Mouse (Mus musculus) stomach, embryonic 16.5 days (tissue): ENCODE results near the gene Akp3. TPM values are rescaled to one million over a fixed set of nuclear protein-coding genes. Genes with fewer than 3 reads are reported as not detected.
A peak's percentile ranks its signal among the peaks of the same experiment; 100 is the strongest.

Experiments used
- ATAC-seq: fragments of 200-750 bp; cut with Nextera tagmentation; 2 replicates; pipeline ENCODE4 v1.8.0; 2017; ENCODE audit warnings: moderate number of reproducible peaks, moderate TSS enrichment; ENCODE audit not compliant: insufficient read depth, low FRiP score
- H3K27ac ChIP-seq: fragments of 300-500 bp; sonication (generic); 2 replicates; pipeline ENCODE4 v1.5.1; 2014; ENCODE audit warnings: low read length
- H3K27me3 ChIP-seq: fragments of 300-500 bp; sonication (generic); 2 replicates; pipeline ENCODE4 v1.6.1; 2014; ENCODE audit warnings: low read length, control low read depth, mixed read lengths; ENCODE audit not compliant: control insufficient read depth, insufficient read depth
- H3K36me3 ChIP-seq: fragments of 300-500 bp; sonication (generic); 2 replicates; pipeline ENCODE4 v1.6.1; 2014; ENCODE audit warnings: low read length; ENCODE audit not compliant: control insufficient read depth, insufficient read depth
- H3K4me1 ChIP-seq: fragments of 300-500 bp; sonication (generic); 2 replicates; pipeline ENCODE4 v1.6.1; 2014; ENCODE audit warnings: low read length, control low read depth, mixed read lengths; ENCODE audit not compliant: control insufficient read depth, insufficient read depth
- H3K4me2 ChIP-seq: fragments of 300-500 bp; sonication (generic); 2 replicates; pipeline ENCODE4 v1.6.1; 2014; ENCODE audit warnings: low read depth, low read length, mixed read lengths
- H3K4me3 ChIP-seq: fragments of 300-500 bp; sonication (generic); replicated peaks from 2 replicates; pipeline ENCODE4 v1.5.1; 2014; ENCODE audit warnings: mild to moderate bottlenecking, low read length
- H3K9ac ChIP-seq: fragments of 300-500 bp; sonication (generic); 2 replicates; pipeline ENCODE4 v1.6.1; 2014; ENCODE audit warnings: low read length
- H3K9me3 ChIP-seq: fragments of 300-500 bp; sonication (generic); replicated peaks from 2 replicates; pipeline ENCODE4 v1.6.1; 2016; ENCODE audit warnings: low read length, control low read depth; ENCODE audit not compliant: control insufficient read depth
- whole genome bisulfite sequencing: fragments of 180-500 bp; shearing (Covaris S2); extraction: QIAGEN DNeasy Blood & Tissue Kit; methylation state at CpG from one replicate; pipeline ENCODE4 v1.1.7; 2014; 5-methylcytosine and 5-hydroxymethylcytosine counted together
- polyA plus RNA-seq: library from polyadenylated mRNA; unstranded; fragments of >200 nt; fragmentation: Nextera tagmentation; extraction: Ambion mirVana; gene quantifications from 2 replicates; pipeline ENCODE4 v1.2.1, GENCODE M21; 2015

The Akp3 gene
- polyA plus RNA-seq, 1 experiment from 2014 or later: 0.08 TPM

DNA sequence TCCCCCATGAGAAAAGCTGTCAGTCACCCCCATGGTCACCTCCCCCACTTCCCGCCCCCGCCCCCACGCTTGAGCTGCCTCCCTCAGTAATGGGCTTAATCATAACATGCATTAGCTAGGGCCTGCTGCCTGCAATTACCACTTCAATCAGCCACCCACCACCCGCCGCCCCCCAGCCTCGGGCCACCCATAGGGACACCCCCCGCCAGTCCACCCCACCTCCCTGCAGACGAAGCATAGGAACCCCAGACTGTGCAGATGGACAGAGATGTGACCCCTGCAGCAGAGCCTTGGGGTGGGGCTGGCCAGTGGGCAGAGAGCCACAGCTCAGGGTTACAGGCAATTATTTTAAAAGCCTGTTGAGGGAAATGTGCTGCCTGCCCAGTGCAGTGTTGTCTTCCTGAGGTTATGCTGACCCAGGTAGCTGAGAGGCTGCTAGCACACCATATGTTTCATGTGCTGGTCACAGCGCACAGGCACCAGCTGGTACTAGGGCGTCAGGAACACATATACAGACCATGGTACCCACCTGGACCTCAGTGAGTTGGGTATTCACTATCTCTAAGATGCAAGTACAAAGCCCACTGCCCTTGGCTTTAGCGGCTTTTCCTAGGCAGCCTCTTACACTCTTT, 39.5 kb downstream of the Akp3 start:
- no peak overlapping the region for H3K9ac ChIP-seq
- no peak for ATAC-seq
- no peak overlapping the region for H3K4me3 ChIP-seq
- no peak overlapping the region for H3K27ac ChIP-seq
- H3K36me3 ChIP-seq: no peaks in the 10 kb centered on the region
- 21% methylated on average over 11 of the region's 11 CpGs for WGBS
- H3K9me3 ChIP-seq: no peaks in the 10 kb centered on the region
- H3K27me3 ChIP-seq: peaks cover 10% of the 10 kb centered on the region
- no peak overlapping the region for H3K4me2 ChIP-seq
- H3K4me1 ChIP-seq: no peaks in the 10 kb centered on the region

DNA sequence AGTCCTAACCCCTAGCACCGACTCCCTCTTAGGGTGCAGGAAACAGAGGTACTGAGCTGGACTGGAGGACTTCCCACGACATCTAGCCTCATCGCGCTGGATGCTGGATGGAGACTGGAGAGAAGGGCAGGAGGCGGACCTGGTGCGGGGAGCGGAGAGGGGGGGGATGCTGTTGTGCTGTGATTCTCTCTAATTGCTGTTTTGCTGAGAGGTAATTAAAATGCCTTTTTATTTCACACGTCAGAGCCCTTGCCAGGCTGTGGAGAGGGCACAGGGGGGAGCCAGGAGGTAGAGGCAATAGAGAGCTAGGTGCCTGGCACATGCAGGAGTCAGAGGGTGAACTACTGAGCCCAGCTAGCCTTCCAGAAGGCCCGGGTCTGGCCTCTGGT, 40.0 kb downstream of the Akp3 start:
- no peak overlapping the region for H3K27ac ChIP-seq
- 53% methylated on average over 9 of the region's 9 CpGs for WGBS
- no peaks in the 10 kb centered on the region for H3K36me3 ChIP-seq
- peaks cover 11% of the 10 kb centered on the region for H3K27me3 ChIP-seq
- no peak overlapping the region for H3K9ac ChIP-seq
- H3K4me2 ChIP-seq: no peak overlapping the region
- ATAC-seq: no peak
- no peaks in the 10 kb centered on the region for H3K9me3 ChIP-seq
- no peak overlapping the region for H3K4me3 ChIP-seq
- H3K4me1 ChIP-seq: no peaks in the 10 kb centered on the region

DNA sequence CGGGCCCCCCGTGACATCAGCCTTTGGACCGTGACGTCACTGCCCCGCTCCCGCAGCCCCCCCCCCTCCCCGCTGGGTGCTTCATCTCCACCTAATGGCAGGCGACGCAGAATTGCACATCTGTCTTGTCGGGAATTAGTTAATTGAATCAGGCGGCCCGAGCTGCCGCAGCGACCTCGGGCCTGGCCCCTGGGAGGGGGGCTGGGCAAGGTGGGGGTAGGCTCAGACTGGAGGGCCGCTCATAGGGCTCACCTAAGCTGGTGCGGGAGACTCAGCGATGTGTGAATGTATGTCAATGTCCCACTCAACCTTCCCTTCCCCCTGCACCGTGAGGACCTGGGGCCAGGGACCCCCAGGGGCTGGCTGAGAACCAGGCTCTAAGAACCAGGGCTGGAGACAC, 45.7 kb downstream of the Akp3 start:
- Histone ChIP-seq H3K27ac (no peak overlapping the region), H3K4me3 (no peak overlapping the region), H3K9me3 (no peaks in the 10 kb centered on the region), H3K36me3 (no peaks in the 10 kb centered on the region), H3K27me3 (peaks cover 16% of the 10 kb centered on the region), H3K4me2 (no peak overlapping the region), H3K4me1 (peaks cover 4% of the 10 kb centered on the region; the same call in 1 of the 2 replicates), H3K9ac (no peak overlapping the region)
- no peak for ATAC-seq
- WGBS: 13% methylated on average over 18 of the region's 19 CpGs

DNA sequence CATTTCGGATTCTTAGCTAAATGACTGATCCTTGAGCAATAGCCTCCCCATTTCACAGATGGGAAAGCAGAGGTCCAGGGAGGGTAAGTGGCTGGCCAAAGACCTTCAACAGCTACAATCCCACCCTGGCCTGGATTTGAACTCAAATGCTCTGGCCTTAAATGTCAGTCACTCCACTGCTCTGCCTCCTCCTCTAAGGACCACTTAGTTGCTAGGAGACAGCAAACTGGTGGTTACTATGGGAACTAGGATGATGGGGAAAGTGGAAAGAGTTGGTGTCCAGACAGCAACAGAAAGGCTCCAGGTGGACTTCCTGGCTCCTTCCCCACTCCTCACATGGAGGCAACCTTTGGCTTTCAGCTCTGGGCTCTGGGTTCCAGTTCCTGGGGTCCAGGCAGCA, 46.5 kb downstream of the Akp3 start:
- H3K4me2 ChIP-seq: no peak overlapping the region
- peaks cover 11% of the 10 kb centered on the region for H3K4me1 ChIP-seq
- 84% methylated on average over 1 of the region's 1 CpGs for WGBS
- H3K9me3 ChIP-seq: no peaks in the 10 kb centered on the region
- peaks cover 16% of the 10 kb centered on the region for H3K27me3 ChIP-seq
- H3K36me3 ChIP-seq: no peaks in the 10 kb centered on the region
- ATAC-seq: no peak
- no peak overlapping the region for H3K4me3 ChIP-seq
- no peak overlapping the region for H3K9ac ChIP-seq
- H3K27ac ChIP-seq: no peak overlapping the region

DNA sequence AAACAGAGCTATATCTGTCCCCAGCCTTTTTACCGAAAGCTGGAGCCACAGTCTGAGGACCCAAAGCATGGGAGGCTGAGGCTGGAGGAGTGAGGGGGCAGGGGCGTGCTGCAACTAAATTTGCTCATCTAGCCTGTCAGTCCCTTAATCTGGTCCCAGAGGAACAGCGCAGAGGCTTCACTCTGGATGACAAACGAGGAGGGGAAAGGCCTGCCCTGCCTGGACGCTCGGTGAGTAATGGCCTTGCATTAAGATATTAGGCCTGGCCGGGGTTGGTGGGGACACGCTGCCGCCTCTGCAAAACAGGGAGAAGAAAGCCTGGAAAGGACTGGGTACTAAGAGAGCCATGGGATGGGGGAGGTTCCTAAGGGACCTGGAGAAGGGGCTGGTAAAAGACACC, 47.5 kb downstream of the Akp3 start:
- Histone ChIP-seq H3K27me3 (peaks cover 16% of the 10 kb centered on the region), H3K36me3 (no peaks in the 10 kb centered on the region), H3K9ac (no peak overlapping the region), H3K9me3 (no peaks in the 10 kb centered on the region), H3K4me2 (no peak overlapping the region), H3K27ac (no peak overlapping the region), H3K4me1 (peaks cover 11% of the 10 kb centered on the region), H3K4me3 (no peak overlapping the region)
- WGBS: 38% methylated on average over 9 of the region's 9 CpGs
- ATAC-seq: no peak

DNA sequence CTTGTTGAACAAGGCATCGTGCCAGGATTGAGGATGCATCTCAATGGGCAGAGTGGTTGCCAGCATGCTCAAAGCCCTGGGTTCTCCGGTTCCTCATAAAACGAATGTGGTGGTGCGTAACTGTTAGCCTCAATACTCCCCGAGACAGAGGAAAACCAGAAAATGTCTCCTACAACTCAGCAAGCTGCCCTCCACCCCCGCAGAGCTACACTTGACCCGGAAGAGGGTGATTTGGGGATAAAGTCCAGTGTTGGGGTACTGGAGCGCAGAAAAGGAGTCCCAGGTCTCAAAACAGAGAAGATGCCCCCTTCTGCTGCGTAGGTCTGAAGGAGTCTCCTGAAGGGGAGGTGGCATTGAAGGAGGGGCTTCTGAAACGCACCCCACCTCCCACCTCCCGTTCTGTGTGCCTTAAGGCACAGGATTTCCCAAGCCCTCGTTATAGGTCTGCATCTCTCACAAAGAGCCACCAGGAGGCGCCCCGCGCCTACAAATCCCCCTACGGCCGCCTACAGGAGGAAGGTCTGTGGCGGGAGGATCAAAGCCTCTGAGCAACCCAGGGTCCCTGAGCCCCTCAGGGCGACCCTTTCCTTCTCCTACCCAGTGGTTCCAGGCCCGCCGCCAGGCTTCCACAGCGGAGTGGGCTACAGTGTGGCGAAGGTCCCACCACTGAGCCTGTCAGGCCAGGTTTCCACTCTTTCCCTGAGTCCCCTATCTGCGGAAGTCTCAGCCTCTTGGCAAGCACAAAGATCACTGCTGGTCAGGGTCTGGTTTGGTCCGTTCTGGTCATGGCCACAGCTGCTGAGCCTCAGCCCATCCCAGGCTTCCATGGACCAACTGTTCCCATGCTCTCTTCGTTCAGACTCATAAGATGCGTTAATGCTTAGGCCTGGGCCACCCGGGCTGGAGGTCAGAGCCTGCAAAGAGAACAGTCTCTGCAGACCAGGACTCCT, 49.5 kb downstream of the Akp3 start:
- no peaks in the 10 kb centered on the region for H3K9me3 ChIP-seq
- ATAC-seq: no peak
- peaks cover 11% of the 10 kb centered on the region for H3K4me1 ChIP-seq
- no peaks in the 10 kb centered on the region for H3K36me3 ChIP-seq
- H3K9ac ChIP-seq: 0 out of 2 replicates have a peak overlapping the region, but pooled peaks have one; percentile 11
- H3K4me3 ChIP-seq: no peak overlapping the region
- H3K4me2 ChIP-seq: no peak overlapping the region
- 27% methylated on average over 28 of the region's 28 CpGs for WGBS
- peaks cover 16% of the 10 kb centered on the region; the same call in 1 of the 2 replicates for H3K27me3 ChIP-seq
- H3K27ac ChIP-seq: no peak overlapping the region

DNA sequence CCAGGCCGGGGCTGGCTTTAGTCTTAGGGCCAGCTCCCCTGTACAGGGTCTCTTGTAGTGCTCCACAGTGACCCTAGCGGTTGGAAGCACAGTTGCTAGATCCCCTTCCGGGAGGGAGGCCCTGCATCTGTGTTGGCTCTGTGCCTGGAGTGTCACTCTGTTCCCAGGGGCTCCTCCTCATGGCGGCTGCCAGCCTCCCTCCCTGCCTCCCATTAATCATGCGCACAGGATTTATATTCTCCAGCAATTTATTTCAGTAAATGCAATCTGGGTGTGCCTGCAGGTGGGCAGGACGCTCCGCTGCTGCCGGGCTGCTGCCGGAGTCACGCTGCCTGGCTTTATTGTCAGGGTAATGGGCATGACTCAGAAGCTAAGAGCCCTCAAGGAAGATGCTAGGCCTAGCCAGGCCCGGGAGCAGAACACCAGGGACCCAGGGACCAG, 51.1 kb downstream of the Akp3 start:
- H3K4me3 ChIP-seq: no peak overlapping the region
- ATAC-seq: peak; percentile 83
- H3K36me3 ChIP-seq: no peaks in the 10 kb centered on the region
- no peaks in the 10 kb centered on the region for H3K9me3 ChIP-seq
- 10% methylated on average over 11 of the region's 11 CpGs for WGBS
- H3K9ac ChIP-seq: no peak overlapping the region
- 0 out of 2 replicates have a peak, but pooled peaks cover 6% of the 10 kb centered on the region for H3K27me3 ChIP-seq
- peaks cover 7% of the 10 kb centered on the region for H3K4me1 ChIP-seq
- no peak overlapping the region for H3K27ac ChIP-seq
- H3K4me2 ChIP-seq: no peak overlapping the region
